Mouse (Mus musculus) liver, embryonic 14.5 days (tissue): ENCODE results near the gene Tshb.

ENCODE experiments used
- CTCF ChIP-seq: IDR thresholded peaks from 2 replicates; pipeline ENCODE4 v1.5.1; 2016; ENCODE audit warnings: antibody characterized with exemption, low read depth, control low read depth
- EP300 ChIP-seq: IDR thresholded peaks from 2 replicates; pipeline ENCODE4 v1.6.1; 2016; ENCODE audit warnings: antibody characterized with exemption, low read depth

GRCm38 (mm10) chr3:102733936-102734312 is 48.6 kb downstream of the Tshb start:
- TF ChIP-seq CTCF (no peak), EP300 (no peak)
